Mouse (Mus musculus) heart, adult 2 months (tissue): ENCODE measurements around the gene Gm42906.

Experiments
- CTCF ChIP-seq: fragments of 200-600 bp; IDR thresholded peaks from 2 replicates; pipeline ENCODE4 v1.8.1; 2022; ENCODE audit warnings: antibody characterized with exemption, mild to moderate bottlenecking, moderate library complexity
- POLR2A ChIP-seq: fragments of 200-500 bp; IDR thresholded peaks from 2 replicates; pipeline ENCODE4 v1.6.1; 2011; ENCODE audit warnings: mild to moderate bottlenecking, low read depth, low read length, control low read depth; ENCODE audit not compliant: insufficient read depth

DNA sequence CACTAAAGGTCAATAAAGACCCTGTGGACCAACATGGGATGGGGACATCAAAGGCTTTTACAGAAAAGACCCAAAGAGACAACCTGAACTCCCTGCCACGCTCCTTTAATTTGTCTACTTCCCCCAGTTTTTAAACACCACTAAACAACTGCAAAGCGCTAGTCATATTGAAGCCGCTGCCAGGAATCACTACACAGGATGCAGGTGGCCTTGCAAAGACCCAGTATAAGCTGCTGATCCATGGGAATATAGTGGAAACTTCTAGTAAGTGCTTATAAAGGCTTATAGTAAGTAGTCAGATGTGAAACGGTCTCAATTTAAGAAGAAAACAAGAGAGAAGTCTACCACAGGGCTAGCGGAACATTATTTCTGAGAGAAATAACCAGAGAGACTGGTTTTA lies 237.2 kb downstream of the Gm42906 start:
- TF ChIP-seq POLR2A = no peak
- TF ChIP-seq CTCF = no peak
